Mouse (Mus musculus): ENCODE data around the gene Bik.

- TF ChIP-seq POLR2A (IDR thresholded peaks at IDR 0.05; ENCODE audit: low read depth, low read length) (no peak), CTCF (IDR thresholded peaks at IDR 0.05; ENCODE audit: extremely low read depth, insufficient read depth, insufficient read length, insufficient replicate concordance) (no peak)
Observed at GRCm38 (mm10) chr15:83528892-83529291, 2.2 kb downstream of the Bik start.
